Mouse (Mus musculus): ENCODE measurements around the gene Hist1h1a. TPM values are rescaled to one million over a fixed set of nuclear protein-coding genes. Genes with fewer than 3 reads are reported as not detected.
"Not testable (repeated sequence)": the region's sequence is repeated elsewhere in the genome, so short reads cannot be mapped to it uniquely, and the experiment has no call there.

Hist1h1a gene
- polyA plus RNA-seq, 1 experiment from 2014 or later, result 1.1 TPM

DNA sequence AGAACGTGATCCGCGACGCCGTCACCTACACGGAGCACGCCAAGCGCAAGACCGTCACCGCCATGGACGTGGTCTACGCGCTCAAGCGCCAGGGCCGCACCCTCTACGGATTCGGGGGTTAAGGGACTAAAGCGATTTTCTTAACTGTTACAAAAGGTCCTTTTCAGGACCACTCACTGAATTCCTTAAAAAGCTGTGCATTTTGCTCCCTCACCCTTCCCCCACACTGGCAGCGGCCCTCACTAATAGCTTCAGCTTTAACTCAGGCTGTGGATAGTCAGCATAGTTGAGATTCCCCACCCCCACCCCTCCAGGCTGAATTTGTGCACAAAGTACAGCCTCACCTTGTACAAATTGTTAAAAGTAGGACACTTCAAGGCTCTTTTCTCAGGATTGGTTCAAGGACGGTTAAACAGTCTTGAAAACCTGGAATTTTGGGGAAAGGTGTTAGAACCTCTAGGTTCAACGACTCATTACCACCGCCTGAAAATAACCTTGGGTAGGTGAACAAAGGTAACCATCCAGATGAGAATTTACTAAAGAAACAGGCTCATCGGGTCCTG is 6.2 kb upstream of the Hist1h1a start:
- 2% methylated on average over 15 of the region's 23 CpGs for WGBS
- Histone ChIP-seq H3K9me3 (ENCODE audit: control insufficient read depth, low read length) (no peaks in the 10 kb centered on the region), H3K4me2 (replicated peaks) (peak overlapping the region; percentile 71), H3K27me3 (ENCODE audit: control insufficient read depth, insufficient read depth, low read length) (no peaks in the 10 kb centered on the region), H3K27ac (peak overlapping the region; percentile 76), H3K36me3 (replicated peaks; ENCODE audit: control insufficient read depth, insufficient read depth) (no peaks in the 10 kb centered on the region), H3K9ac (peak overlapping the region; percentile 62), H3K4me1 (replicated peaks; ENCODE audit: control insufficient read depth, insufficient read depth, low read length) (peaks cover 17% of the 10 kb centered on the region), H3K4me3 (replicated peaks; ENCODE audit: low read length) (peak overlapping the region; percentile 33)
- ATAC-seq (ENCODE audit: low FRiP score) (no peak; the same call in 1 of the 2 replicates), DNase-seq (ENCODE audit: low spot score) (peak; percentile 35)

DNA sequence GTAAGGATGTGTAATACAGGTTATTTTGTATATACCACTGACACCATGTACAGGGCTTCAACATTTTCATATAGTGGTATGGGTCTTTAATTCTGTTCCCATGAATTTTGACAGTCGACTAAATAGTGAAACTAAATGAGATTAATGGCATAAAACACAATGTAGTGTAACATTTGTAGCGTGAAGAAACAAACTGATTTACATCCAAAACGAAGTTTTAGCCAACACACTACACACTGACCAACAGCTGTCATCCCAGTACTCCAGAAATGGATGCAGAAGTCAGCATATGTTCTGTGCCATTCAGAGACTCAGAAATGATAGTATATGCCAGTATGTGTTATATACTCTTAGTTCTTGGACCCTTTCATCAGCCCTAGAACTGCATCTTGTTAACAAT is 5.5 kb upstream of the Hist1h1a start:
- Histone ChIP-seq H3K27ac (no peak overlapping the region), H3K9ac (no peak overlapping the region), H3K9me3 (ENCODE audit: control insufficient read depth, low read length) (no peaks in the 10 kb centered on the region), H3K4me2 (replicated peaks) (no peak overlapping the region), H3K27me3 (ENCODE audit: control insufficient read depth, insufficient read depth, low read length) (no peaks in the 10 kb centered on the region), H3K4me1 (replicated peaks; ENCODE audit: control insufficient read depth, insufficient read depth, low read length) (peaks cover 18% of the 10 kb centered on the region), H3K36me3 (replicated peaks; ENCODE audit: control insufficient read depth, insufficient read depth) (no peaks in the 10 kb centered on the region), H3K4me3 (replicated peaks; ENCODE audit: low read length) (no peak overlapping the region)
- WGBS, result 48% methylated on average over 3 of the region's 3 CpGs
- ATAC-seq (ENCODE audit: low FRiP score), result no peak
- DNase-seq (ENCODE audit: low spot score), result no peak

DNA sequence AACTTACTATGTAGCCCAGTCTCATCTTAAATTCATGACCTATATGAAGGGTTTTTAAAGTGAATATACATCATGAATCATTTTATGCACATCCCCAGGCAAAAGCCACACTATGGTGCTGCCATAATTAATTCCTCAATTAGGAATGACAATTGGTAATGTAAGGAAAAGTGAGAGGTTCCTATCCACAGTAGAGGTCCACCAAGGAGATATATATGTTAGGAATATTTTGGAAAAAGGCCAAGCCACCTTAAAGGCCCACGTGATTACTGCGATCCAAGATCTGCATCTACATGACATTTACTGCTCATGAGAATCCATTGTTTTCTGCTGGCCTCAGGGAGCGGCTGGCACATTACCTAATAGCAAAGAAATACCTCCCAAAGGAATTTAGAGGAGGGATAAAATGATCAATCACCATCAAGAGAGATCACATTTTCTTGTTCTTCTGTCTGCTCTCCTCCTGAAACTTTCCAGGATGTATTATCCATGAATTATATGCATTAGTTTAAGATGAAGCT is 4.2 kb upstream of the Hist1h1a start:
- Histone ChIP-seq H3K4me3 (replicated peaks; ENCODE audit: low read length) (no peak overlapping the region), H3K27me3 (ENCODE audit: control insufficient read depth, insufficient read depth, low read length) (no peaks in the 10 kb centered on the region), H3K9me3 (ENCODE audit: control insufficient read depth, low read length) (no peaks in the 10 kb centered on the region), H3K4me1 (replicated peaks; ENCODE audit: control insufficient read depth, insufficient read depth, low read length) (peaks cover 29% of the 10 kb centered on the region), H3K9ac (no peak overlapping the region), H3K36me3 (replicated peaks; ENCODE audit: control insufficient read depth, insufficient read depth) (no peaks in the 10 kb centered on the region), H3K4me2 (replicated peaks) (no peak overlapping the region), H3K27ac (no peak overlapping the region)
- DNase-seq (ENCODE audit: low spot score), result no peak
- no peak for ATAC-seq (ENCODE audit: low FRiP score)
- WGBS, result 64% methylated on average over 3 of the region's 3 CpGs

DNA sequence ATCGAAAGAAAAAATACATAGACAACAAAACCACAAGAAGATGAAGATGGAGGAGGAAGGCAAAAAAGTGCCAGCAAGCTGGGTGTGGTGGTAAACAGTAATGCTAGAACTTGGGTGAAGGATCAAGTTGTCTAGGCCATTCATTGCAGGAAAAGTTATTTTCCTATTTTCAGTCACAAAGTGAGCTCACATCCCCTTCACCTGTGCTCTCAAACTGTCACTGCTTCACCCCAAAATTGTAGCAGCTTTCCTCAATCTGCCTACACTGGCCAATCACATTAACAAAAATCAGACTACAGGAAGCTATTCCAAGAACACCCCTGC is 3.6 kb upstream of the Hist1h1a start:
- peak overlapping the region; percentile 90 for H3K4me2 ChIP-seq (replicated peaks)
- no peaks in the 10 kb centered on the region for H3K27me3 ChIP-seq (ENCODE audit: control insufficient read depth, insufficient read depth, low read length)
- no peaks in the 10 kb centered on the region for H3K36me3 ChIP-seq (replicated peaks; ENCODE audit: control insufficient read depth, insufficient read depth)
- H3K4me3 ChIP-seq (replicated peaks; ENCODE audit: low read length), result no peak overlapping the region
- peaks cover 31% of the 10 kb centered on the region for H3K4me1 ChIP-seq (replicated peaks; ENCODE audit: control insufficient read depth, insufficient read depth, low read length)
- peak overlapping the region; percentile 87; the same call in 1 of the 2 replicates for H3K27ac ChIP-seq
- WGBS, result 89% methylated on average over 1 of the region's 1 CpGs
- 0 out of 2 replicates have a peak overlapping the region, but pooled peaks have one; percentile 58 for H3K9ac ChIP-seq
- DNase-seq (ENCODE audit: low spot score) (no peak), ATAC-seq (ENCODE audit: low FRiP score) (no peak)
- no peaks in the 10 kb centered on the region for H3K9me3 ChIP-seq (ENCODE audit: control insufficient read depth, low read length)

DNA sequence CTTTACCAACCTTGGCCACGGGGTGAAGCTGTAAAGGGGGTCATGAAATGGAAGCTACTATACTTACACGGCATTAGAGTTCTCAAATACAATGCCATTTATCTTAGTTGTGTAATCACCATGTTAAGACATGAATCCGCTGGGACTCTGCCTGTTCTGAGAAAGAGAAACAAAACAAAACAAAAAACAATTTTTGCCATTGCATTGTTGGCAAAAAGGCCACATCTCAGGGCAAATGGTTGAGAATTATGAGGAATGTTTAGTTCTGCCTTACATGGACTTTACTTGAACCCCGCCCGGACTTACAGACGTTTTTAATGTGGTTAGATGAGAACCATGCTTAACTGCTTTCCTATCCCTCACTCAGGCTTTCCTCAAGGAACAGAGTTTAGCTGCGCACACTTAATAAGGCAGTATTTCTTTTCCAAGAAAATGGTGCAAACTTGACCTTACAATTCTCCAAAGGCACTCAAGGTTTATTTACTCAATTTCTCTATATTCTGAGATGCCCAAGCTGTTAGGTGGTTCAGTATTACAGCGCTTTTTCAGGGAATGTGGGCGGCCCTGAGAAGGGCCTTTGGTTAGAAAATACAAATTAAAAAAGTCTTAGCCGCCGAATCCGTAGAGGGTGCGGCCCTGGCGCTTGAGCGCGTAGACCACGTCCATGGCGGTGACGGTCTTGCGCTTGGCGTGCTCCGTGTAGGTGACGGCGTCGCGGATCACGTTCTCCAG is 3.1 kb upstream of the Hist1h1a start:
- Histone ChIP-seq H3K27ac (peak overlapping the region; percentile 87), H3K9ac (peak overlapping the region; percentile 58), H3K27me3 (ENCODE audit: control insufficient read depth, insufficient read depth, low read length) (no peaks in the 10 kb centered on the region), H3K36me3 (replicated peaks; ENCODE audit: control insufficient read depth, insufficient read depth) (no peaks in the 10 kb centered on the region), H3K4me1 (replicated peaks; ENCODE audit: control insufficient read depth, insufficient read depth, low read length) (peaks cover 31% of the 10 kb centered on the region), H3K9me3 (ENCODE audit: control insufficient read depth, low read length) (no peaks in the 10 kb centered on the region), H3K4me3 (replicated peaks; ENCODE audit: low read length) (peak overlapping the region; percentile 49), H3K4me2 (replicated peaks) (peak overlapping the region; percentile 90)
- ATAC-seq (ENCODE audit: low FRiP score) (peak; percentile 22; the same call in 1 of the 2 replicates), DNase-seq (ENCODE audit: low spot score) (peak; percentile 30)
- 2% methylated on average over 20 of the region's 27 CpGs for WGBS

DNA sequence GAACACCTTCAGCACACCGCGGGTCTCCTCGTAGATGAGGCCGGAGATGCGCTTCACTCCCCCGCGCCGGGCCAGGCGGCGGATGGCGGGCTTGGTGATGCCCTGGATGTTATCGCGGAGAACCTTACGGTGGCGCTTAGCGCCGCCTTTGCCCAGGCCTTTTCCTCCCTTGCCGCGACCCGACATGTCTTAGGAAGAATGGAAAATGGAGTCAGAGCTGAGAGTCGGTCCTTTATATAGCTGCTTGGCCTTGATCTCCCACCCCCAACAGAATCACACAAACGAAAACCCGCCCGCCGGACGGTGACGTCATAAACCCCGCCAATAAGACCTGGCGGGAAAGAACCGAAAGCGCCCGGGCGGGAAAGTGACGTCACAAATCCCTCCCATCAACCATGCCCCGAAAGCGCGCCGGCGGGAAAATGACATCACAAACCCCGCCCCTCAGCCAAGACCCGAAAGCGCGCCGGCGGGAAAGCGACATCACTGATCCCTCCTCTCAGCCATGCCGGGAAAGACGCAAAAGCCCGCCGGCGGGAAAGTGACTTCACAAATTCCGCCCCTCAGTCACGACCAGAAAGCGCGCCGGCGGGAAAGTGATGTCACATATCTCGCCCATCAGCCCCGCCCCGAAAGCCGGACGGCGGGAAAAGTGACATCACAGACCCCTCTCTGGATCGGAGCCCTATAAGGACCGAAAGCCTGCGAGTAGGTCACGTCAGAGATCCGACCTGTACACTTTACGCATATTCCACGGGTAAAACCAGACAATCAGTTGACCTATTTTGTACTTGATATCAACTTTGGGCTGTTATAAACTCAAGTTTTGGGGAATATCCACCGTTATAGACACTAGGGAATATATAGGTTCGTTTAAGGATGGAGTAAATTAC is 2.2 kb upstream of the Hist1h1a start, which contains the start of gene Hist1h4a:
Gene Hist1h4a (minus strand): TSS at position 259 of the 893 bp plus-strand sequence.
- ATAC-seq (ENCODE audit: low FRiP score), result peak; percentile 86
- under 1% methylated on average over 63 of the region's 72 CpGs for WGBS

DNA sequence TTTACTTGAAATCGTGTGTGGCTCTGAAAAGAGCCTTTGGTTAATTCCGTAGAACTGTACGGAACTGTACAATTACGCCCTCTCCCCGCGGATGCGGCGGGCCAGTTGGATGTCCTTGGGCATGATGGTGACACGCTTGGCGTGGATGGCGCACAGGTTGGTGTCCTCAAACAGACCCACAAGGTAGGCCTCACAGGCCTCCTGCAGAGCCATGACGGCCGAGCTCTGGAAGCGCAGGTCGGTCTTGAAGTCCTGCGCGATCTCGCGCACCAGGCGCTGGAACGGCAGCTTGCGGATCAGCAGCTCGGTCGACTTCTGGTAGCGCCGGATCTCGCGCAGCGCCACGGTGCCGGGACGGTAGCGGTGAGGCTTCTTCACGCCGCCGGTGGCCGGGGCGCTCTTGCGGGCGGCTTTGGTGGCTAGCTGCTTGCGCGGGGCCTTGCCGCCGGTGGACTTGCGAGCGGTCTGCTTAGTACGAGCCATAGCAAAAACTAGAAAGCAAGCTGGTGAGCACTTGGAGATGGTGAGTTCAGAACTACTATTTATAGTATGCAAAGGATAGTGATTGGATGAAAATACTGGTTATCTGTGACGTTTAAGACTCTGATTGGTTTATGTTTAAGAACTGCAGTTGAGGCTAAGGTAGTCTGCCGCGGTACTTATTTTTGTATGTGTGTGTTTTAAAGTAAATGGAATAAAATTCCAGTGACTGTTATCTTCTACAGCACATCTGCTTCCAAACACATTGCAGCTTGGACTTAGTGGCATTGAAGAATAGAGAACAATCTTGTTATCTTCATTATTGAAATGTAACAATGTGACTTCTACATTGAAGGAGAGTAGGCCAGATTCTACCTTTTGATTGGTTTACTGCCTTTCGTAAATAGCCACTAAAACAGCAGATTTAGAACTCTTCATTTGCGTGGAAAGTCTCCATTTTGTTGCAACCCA is 1.3 kb upstream of the Hist1h1a start, which contains the start of gene Hist1h3a:
Gene Hist1h3a (minus strand): TSS at position 516 of the 951 bp plus-strand sequence.
- not testable (repeated sequence) for H3K36me3 ChIP-seq (replicated peaks; ENCODE audit: control insufficient read depth, insufficient read depth); H3K9me3 ChIP-seq (ENCODE audit: control insufficient read depth, low read length); H3K27me3 ChIP-seq (ENCODE audit: control insufficient read depth, insufficient read depth, low read length)
- peak; percentile 75 for ATAC-seq (ENCODE audit: low FRiP score)
- Histone ChIP-seq H3K4me3 (replicated peaks; ENCODE audit: low read length) (peak within 1 kb of the TSS; percentile 49), H3K4me2 (replicated peaks) (peak within 1 kb of the TSS; percentile 90), H3K9ac (peak within 1 kb of the TSS; percentile 50), H3K4me1 (replicated peaks; ENCODE audit: control insufficient read depth, insufficient read depth, low read length) (peaks cover 30% of the 10 kb centered on the region), H3K27ac (peak within 1 kb of the TSS; percentile 87)
- peak; percentile 88 for DNase-seq (ENCODE audit: low spot score)
- WGBS, result under 1% methylated on average over 27 of the region's 52 CpGs

More for the DNA sequence above, 2.2 kb upstream of the Hist1h1a start, which contains the start of gene Hist1h4a:
- Histone ChIP-seq H3K27me3 (ENCODE audit: control insufficient read depth, insufficient read depth, low read length) (no peaks in the 10 kb centered on the region), H3K4me3 (replicated peaks; ENCODE audit: low read length) (peak within 1 kb of the TSS; percentile 49), H3K9me3 (ENCODE audit: control insufficient read depth, low read length) (no peaks in the 10 kb centered on the region), H3K27ac (peak within 1 kb of the TSS; percentile 87), H3K9ac (peak within 1 kb of the TSS; percentile 58), H3K4me1 (replicated peaks; ENCODE audit: control insufficient read depth, insufficient read depth, low read length) (peaks cover 31% of the 10 kb centered on the region), H3K4me2 (replicated peaks) (peak within 1 kb of the TSS; percentile 90), H3K36me3 (replicated peaks; ENCODE audit: control insufficient read depth, insufficient read depth) (no peaks in the 10 kb centered on the region)
- DNase-seq (ENCODE audit: low spot score), result peak; percentile 100

DNA sequence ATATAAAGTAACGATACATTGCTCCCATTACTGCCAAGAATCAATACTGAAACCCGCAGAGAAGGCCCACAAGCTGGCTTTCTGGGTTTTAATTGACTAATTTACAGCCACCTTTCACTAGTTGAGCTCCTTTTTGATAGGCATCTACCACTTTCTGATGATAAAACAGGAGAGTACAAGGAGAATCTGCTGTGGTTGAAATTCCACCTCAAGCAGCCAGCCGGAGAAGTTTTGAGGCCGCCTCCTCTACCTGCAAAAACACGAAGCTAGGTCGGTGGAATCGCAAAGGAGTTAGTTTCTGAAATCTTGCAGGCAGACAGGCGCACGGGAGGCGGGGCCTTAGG is 252 bp upstream of the Hist1h1a start:
- H3K4me2 ChIP-seq (replicated peaks), result peak overlapping the region; percentile 90
- H3K9me3 ChIP-seq (ENCODE audit: control insufficient read depth, low read length), result no peaks in the 10 kb centered on the region
- 0 out of 2 replicates have a peak overlapping the region, but pooled peaks have one; percentile 37 for H3K9ac ChIP-seq
- no peaks in the 10 kb centered on the region for H3K36me3 ChIP-seq (replicated peaks; ENCODE audit: control insufficient read depth, insufficient read depth)
- DNase-seq (ENCODE audit: low spot score), result no peak
- no peak for ATAC-seq (ENCODE audit: low FRiP score)
- WGBS, result under 1% methylated on average over 10 of the region's 10 CpGs
- H3K27ac ChIP-seq, result peak overlapping the region; percentile 87
- peaks cover 26% of the 10 kb centered on the region for H3K4me1 ChIP-seq (replicated peaks; ENCODE audit: control insufficient read depth, insufficient read depth, low read length)
- H3K27me3 ChIP-seq (ENCODE audit: control insufficient read depth, insufficient read depth, low read length), result no peaks in the 10 kb centered on the region
- peak overlapping the region; percentile 49 for H3K4me3 ChIP-seq (replicated peaks; ENCODE audit: low read length)
